Mouse (Mus musculus) neural tube, embryonic 12.5 days (tissue): ENCODE measurements at regions not wholly inside any gene's neighbourhood (a gene's known extent, or its start where the extent isn't known, plus 50 kb on each side); places are given as distances from the start of the nearest gene placed in this dataset.

Experiments
- ATAC-seq: fragments of 200-750 bp; cut with Nextera tagmentation; 2 replicates; pipeline ENCODE4 v1.8.0; 2017; ENCODE audit warnings: low read depth, mild to moderate bottlenecking, moderate TSS enrichment, moderate library complexity; ENCODE audit not compliant: low FRiP score
- H3K27ac ChIP-seq: fragments of 300-500 bp; sonication (generic); 2 replicates; pipeline ENCODE4 v1.5.1; 2016
- H3K27me3 ChIP-seq: fragments of 300-500 bp; sonication (generic); replicated peaks from 2 replicates; pipeline ENCODE4 v1.6.1; 2016; ENCODE audit warnings: mild to moderate bottlenecking
- H3K36me3 ChIP-seq: fragments of 300-500 bp; sonication (generic); 2 replicates; pipeline ENCODE4 v1.6.1; 2016; ENCODE audit warnings: mild to moderate bottlenecking
- H3K4me1 ChIP-seq: fragments of 300-500 bp; sonication (generic); 2 replicates; pipeline ENCODE4 v1.6.1; 2016
- H3K4me2 ChIP-seq: fragments of 300-500 bp; sonication (generic); replicated peaks from 2 replicates; pipeline ENCODE4 v1.6.1; 2016; ENCODE audit warnings: mild to moderate bottlenecking
- H3K4me3 ChIP-seq: fragments of 300-500 bp; sonication (generic); 2 replicates; pipeline ENCODE4 v1.5.1; 2016
- H3K9ac ChIP-seq: fragments of 300-500 bp; sonication (generic); 2 replicates; pipeline ENCODE4 v1.6.1; 2016; ENCODE audit warnings: mild to moderate bottlenecking
- H3K9me3 ChIP-seq: fragments of 300-500 bp; sonication (generic); 2 replicates; pipeline ENCODE4 v1.6.1; 2016; ENCODE audit warnings: mild to moderate bottlenecking
- WGBS: fragments of 180-500 bp; shearing (Covaris S2); methylation state at CpG from one replicate; pipeline ENCODE4 v1.1.7; 2016; 5-methylcytosine and 5-hydroxymethylcytosine counted together

GRCm38 (mm10) chr12:95937705-95938104 lies 245.7 kb downstream of the Flrt2 start:
- no peak overlapping the region for H3K4me3 ChIP-seq
- H3K9ac ChIP-seq: no peak overlapping the region
- ATAC-seq: no peak
- no peak overlapping the region for H3K4me2 ChIP-seq
- no peaks in the 10 kb centered on the region for H3K27me3 ChIP-seq
- no peaks in the 10 kb centered on the region for H3K4me1 ChIP-seq
- no peaks in the 10 kb centered on the region for H3K36me3 ChIP-seq
- WGBS: 87% methylated on average over 4 of the region's 4 CpGs
- no peak overlapping the region for H3K27ac ChIP-seq
- no peaks in the 10 kb centered on the region for H3K9me3 ChIP-seq

- 77% methylated on average over 1 of the region's 1 CpGs for WGBS
- 0 out of 2 replicates have a peak, but pooled peaks have one; percentile 25 for ATAC-seq
- Histone ChIP-seq H3K36me3 (no peaks in the 10 kb centered on the region), H3K9ac (no peak overlapping the region), H3K4me1 (no peaks in the 10 kb centered on the region), H3K4me2 (no peak overlapping the region), H3K4me3 (no peak overlapping the region), H3K27ac (no peak overlapping the region), H3K9me3 (no peaks in the 10 kb centered on the region), H3K27me3 (no peaks in the 10 kb centered on the region)
Measured at GRCm38 (mm10) chr12:95940465-95941012, 248.5 kb downstream of the Flrt2 start.

GRCm38 (mm10) chr12:95959786-95960504 lies 267.9 kb downstream of the Flrt2 start:
- 81% methylated on average over 6 of the region's 6 CpGs for WGBS
- Histone ChIP-seq H3K9me3 (no peaks in the 10 kb centered on the region), H3K27ac (no peak overlapping the region), H3K36me3 (no peaks in the 10 kb centered on the region), H3K4me1 (no peaks in the 10 kb centered on the region), H3K27me3 (no peaks in the 10 kb centered on the region), H3K9ac (no peak overlapping the region), H3K4me3 (no peak overlapping the region), H3K4me2 (no peak overlapping the region)
- ATAC-seq: no peak

- Histone ChIP-seq H3K4me1 (no peaks in the 10 kb centered on the region), H3K9ac (no peak overlapping the region), H3K9me3 (no peaks in the 10 kb centered on the region), H3K4me3 (no peak overlapping the region), H3K27me3 (no peaks in the 10 kb centered on the region), H3K27ac (no peak overlapping the region), H3K4me2 (no peak overlapping the region), H3K36me3 (no peaks in the 10 kb centered on the region)
- 43% methylated on average over 3 of the region's 3 CpGs for WGBS
- no peak for ATAC-seq
Measured at GRCm38 (mm10) chr12:95960505-95960871, 268.5 kb downstream of the Flrt2 start.

- Histone ChIP-seq H3K27me3 (no peaks in the 10 kb centered on the region), H3K4me2 (no peak overlapping the region), H3K27ac (no peak overlapping the region), H3K4me1 (no peaks in the 10 kb centered on the region), H3K9me3 (no peaks in the 10 kb centered on the region), H3K4me3 (no peak overlapping the region), H3K9ac (no peak overlapping the region), H3K36me3 (no peaks in the 10 kb centered on the region)
- no peak for ATAC-seq
- WGBS: 70% methylated on average over 4 of the region's 4 CpGs
Measured at GRCm38 (mm10) chr12:95962817-95963216, 270.8 kb downstream of the Flrt2 start.

- Histone ChIP-seq H3K4me2 (no peak overlapping the region), H3K9ac (no peak overlapping the region), H3K36me3 (no peaks in the 10 kb centered on the region), H3K27me3 (no peaks in the 10 kb centered on the region), H3K4me3 (no peak overlapping the region), H3K9me3 (no peaks in the 10 kb centered on the region), H3K4me1 (no peaks in the 10 kb centered on the region), H3K27ac (no peak overlapping the region)
- ATAC-seq: no peak
- WGBS: 74% methylated on average over 5 of the region's 5 CpGs
Measured at GRCm38 (mm10) chr12:95988669-95989288, 296.8 kb downstream of the Flrt2 start.

- H3K9me3 ChIP-seq: no peaks in the 10 kb centered on the region
- H3K4me1 ChIP-seq: no peaks in the 10 kb centered on the region
- no peak for ATAC-seq
- no peak overlapping the region for H3K9ac ChIP-seq
- WGBS: 77% methylated on average over 2 of the region's 2 CpGs
- no peak overlapping the region for H3K4me3 ChIP-seq
- no peak overlapping the region for H3K4me2 ChIP-seq
- H3K36me3 ChIP-seq: no peaks in the 10 kb centered on the region
- H3K27me3 ChIP-seq: no peaks in the 10 kb centered on the region
- H3K27ac ChIP-seq: no peak overlapping the region
Measured at GRCm38 (mm10) chr12:95994963-95995362, 302.9 kb downstream of the Flrt2 start.

- H3K27ac ChIP-seq: no peak overlapping the region
- ATAC-seq: no peak
- H3K36me3 ChIP-seq: no peaks in the 10 kb centered on the region
- H3K9ac ChIP-seq: no peak overlapping the region
- H3K4me2 ChIP-seq: no peak overlapping the region
- no peaks in the 10 kb centered on the region for H3K4me1 ChIP-seq
- WGBS: 57% methylated on average over 1 of the region's 1 CpGs
- no peaks in the 10 kb centered on the region for H3K9me3 ChIP-seq
- no peaks in the 10 kb centered on the region for H3K27me3 ChIP-seq
- no peak overlapping the region for H3K4me3 ChIP-seq
Measured at GRCm38 (mm10) chr12:96030180-96030579, 338.2 kb downstream of the Flrt2 start.

GRCm38 (mm10) chr12:96075365-96075764 lies 383.3 kb downstream of the Flrt2 start:
- Histone ChIP-seq H3K27ac (no peak overlapping the region), H3K27me3 (no peaks in the 10 kb centered on the region), H3K4me3 (no peak overlapping the region), H3K36me3 (no peaks in the 10 kb centered on the region), H3K4me2 (no peak overlapping the region), H3K9me3 (no peaks in the 10 kb centered on the region), H3K4me1 (no peaks in the 10 kb centered on the region), H3K9ac (no peak overlapping the region)
- no peak for ATAC-seq
- WGBS: 82% methylated on average over 4 of the region's 4 CpGs

- H3K4me2 ChIP-seq: no peak overlapping the region
- H3K27ac ChIP-seq: no peak overlapping the region
- 93% methylated on average over 2 of the region's 2 CpGs for WGBS
- no peak overlapping the region for H3K4me3 ChIP-seq
- no peaks in the 10 kb centered on the region for H3K36me3 ChIP-seq
- no peak overlapping the region for H3K9ac ChIP-seq
- H3K27me3 ChIP-seq: no peaks in the 10 kb centered on the region
- no peak for ATAC-seq
- no peaks in the 10 kb centered on the region for H3K9me3 ChIP-seq
- no peaks in the 10 kb centered on the region for H3K4me1 ChIP-seq
Measured at GRCm38 (mm10) chr12:96090995-96091394, 399.0 kb downstream of the Flrt2 start.

GRCm38 (mm10) chr12:96106254-96106653 lies 414.2 kb downstream of the Flrt2 start:
- Histone ChIP-seq H3K4me3 (no peak overlapping the region), H3K27me3 (no peaks in the 10 kb centered on the region), H3K9ac (no peak overlapping the region), H3K9me3 (no peaks in the 10 kb centered on the region), H3K27ac (no peak overlapping the region), H3K36me3 (no peaks in the 10 kb centered on the region), H3K4me2 (no peak overlapping the region), H3K4me1 (no peaks in the 10 kb centered on the region)
- WGBS: 92% methylated on average over 1 of the region's 1 CpGs
- no peak for ATAC-seq

- no peaks in the 10 kb centered on the region for H3K27me3 ChIP-seq
- H3K4me1 ChIP-seq: 0 out of 2 replicates have a peak, but pooled peaks cover 7% of the 10 kb centered on the region
- no peak overlapping the region for H3K9ac ChIP-seq
- peak; percentile 65; the same call in 1 of the 2 replicates for ATAC-seq
- H3K4me3 ChIP-seq: no peak overlapping the region
- H3K27ac ChIP-seq: no peak overlapping the region
- no peaks in the 10 kb centered on the region for H3K9me3 ChIP-seq
- 21% methylated on average over 3 of the region's 3 CpGs for WGBS
- H3K36me3 ChIP-seq: no peaks in the 10 kb centered on the region
- H3K4me2 ChIP-seq: no peak overlapping the region
Measured at GRCm38 (mm10) chr12:96114727-96115379, 422.8 kb downstream of the Flrt2 start.
